Mouse (Mus musculus): Measurements from ENCODE around the gene Yrdc.

Yrdc gene

GRCm38 (mm10) chr4:124881341-124881908, 30.9 kb downstream of the Yrdc start:
- no peak for DNase-seq (ENCODE audit: low read depth, low spot score)
- Histone ChIP-seq H3K36me3 (ENCODE audit: control insufficient read depth, insufficient read depth, low read length, poor library complexity, severe bottlenecking) (no peaks in the 10 kb centered on the region), H3K27me3 (ENCODE audit: control insufficient read depth, insufficient read depth, low read length, poor library complexity, severe bottlenecking) (no peaks in the 10 kb centered on the region; the same call in 1 of the 2 replicates)

DNA sequence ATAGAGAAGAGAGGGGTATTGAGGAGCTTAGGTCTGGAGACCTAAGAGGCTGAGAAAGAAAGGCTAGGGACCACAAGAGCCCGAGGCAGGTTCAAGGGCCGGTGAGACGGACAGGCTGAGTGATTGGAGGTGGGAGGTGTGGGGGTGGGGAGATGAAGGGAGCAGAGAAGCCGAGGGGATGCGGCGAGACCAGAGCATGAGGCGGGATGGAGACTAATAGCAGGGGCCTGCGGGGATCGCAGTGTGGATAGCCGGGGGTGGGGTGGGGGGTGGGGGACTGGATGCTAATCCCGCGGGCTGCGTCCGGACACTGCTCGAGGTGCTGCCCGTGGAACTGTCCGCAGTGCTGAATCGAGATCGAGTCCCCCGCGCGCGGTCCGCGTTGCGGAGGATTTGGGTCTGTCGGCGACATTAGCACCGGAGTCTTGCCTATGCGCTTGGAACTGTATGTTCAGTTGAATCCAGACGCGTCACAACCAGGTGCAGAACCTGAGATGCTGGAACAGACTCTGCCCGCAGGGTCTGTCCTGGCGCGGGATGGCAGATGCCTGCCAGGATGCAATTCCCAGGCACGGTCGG, 31.8 kb downstream of the Yrdc start:
- Histone ChIP-seq H3K27me3 (ENCODE audit: control insufficient read depth, insufficient read depth, low read length, poor library complexity, severe bottlenecking) (no peaks in the 10 kb centered on the region; the same call in 1 of the 2 replicates), H3K36me3 (ENCODE audit: control insufficient read depth, insufficient read depth, low read length, poor library complexity, severe bottlenecking) (no peaks in the 10 kb centered on the region)
- DNase-seq (ENCODE audit: low read depth, low spot score) = no peak

DNA sequence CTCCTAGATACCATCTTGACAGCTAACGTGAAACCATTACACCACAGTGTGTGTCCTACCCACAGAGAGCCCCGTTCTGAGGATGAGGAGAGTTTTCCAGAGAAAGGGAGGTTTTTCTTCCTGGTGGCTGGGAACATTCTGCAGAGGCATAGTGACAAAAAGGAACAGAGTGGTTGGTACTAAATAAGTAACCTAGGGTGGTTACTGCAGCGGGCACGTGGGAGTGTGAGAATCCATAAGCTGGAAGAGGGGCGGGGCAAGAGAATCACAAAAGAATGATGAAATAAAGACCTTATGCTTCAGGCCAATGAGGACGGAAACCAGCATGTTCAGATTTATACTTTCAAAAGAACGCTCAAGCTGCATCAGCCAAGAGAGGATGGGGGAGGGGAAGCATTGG, 38.2 kb downstream of the Yrdc start:
- H3K27me3 ChIP-seq (ENCODE audit: control insufficient read depth, insufficient read depth, low read length, poor library complexity, severe bottlenecking) = no peaks in the 10 kb centered on the region
- no peaks in the 10 kb centered on the region for H3K36me3 ChIP-seq (ENCODE audit: control insufficient read depth, insufficient read depth, low read length, poor library complexity, severe bottlenecking)
- DNase-seq (ENCODE audit: low read depth, low spot score) = no peak

DNA sequence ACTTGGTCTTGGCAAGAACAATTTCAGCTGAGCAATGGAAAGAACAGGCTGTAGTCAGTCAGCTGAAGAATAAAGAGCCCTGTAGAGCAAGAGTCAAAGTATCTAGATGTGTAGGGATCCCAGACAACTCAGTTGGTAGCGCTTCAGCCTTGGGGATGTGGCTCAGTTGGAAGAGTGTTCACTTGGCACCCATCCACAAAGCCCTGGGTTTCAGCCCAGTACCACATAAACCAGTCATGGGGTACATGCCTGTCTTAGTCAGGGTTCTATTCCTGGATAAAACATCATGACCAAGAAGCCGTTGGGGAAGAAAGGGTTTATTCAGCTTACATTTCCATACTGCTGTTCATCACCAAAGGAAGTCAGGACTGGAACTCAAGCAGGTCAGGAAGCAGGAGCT, 39.5 kb downstream of the Yrdc start:
- no peak for DNase-seq (ENCODE audit: low read depth, low spot score)
- H3K27me3 ChIP-seq (ENCODE audit: control insufficient read depth, insufficient read depth, low read length, poor library complexity, severe bottlenecking) = no peaks in the 10 kb centered on the region
- no peaks in the 10 kb centered on the region for H3K36me3 ChIP-seq (ENCODE audit: control insufficient read depth, insufficient read depth, low read length, poor library complexity, severe bottlenecking)

DNA sequence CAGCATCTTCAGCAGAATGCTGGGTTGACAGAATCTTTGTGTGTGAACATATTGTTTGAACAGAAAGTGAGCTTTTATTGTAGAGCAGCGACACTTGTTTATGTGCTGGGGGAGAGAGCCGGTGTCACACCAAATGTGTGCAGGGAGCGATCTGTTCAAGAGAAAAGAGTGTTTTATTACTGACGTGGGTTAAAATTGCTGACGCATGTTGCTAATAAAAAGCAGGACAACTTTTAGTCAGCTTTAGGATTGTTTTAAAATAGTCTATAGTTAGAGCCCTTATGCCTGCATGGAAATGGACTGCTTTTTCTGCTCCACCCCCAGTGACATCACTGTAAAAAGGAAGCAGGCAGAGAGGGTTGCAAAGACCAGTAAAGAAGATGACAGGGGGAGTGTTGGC, 40.4 kb downstream of the Yrdc start:
- Histone ChIP-seq H3K27me3 (ENCODE audit: control insufficient read depth, insufficient read depth, low read length, poor library complexity, severe bottlenecking) (no peaks in the 10 kb centered on the region; the same call in 1 of the 2 replicates), H3K36me3 (ENCODE audit: control insufficient read depth, insufficient read depth, low read length, poor library complexity, severe bottlenecking) (no peaks in the 10 kb centered on the region)
- DNase-seq (ENCODE audit: low read depth, low spot score) = no peak

DNA sequence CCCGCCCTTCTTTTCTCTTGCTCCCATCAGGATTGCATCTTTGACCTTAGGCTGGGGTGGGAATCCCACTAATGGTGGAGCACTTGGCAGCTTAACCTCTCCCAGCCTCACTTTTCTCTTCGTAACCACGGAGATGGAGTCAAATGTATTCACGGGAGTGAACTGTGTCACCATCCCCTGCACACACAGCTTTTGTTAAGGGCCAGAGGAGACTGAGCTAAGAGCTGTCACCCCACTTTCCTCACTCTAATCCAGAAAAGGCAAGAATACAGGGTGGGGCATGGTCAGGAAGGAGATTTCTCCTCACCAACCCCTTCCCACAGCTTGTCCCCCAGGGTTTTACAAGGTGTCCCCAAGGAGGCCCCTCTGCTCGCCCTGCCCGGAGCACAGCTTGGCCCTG, 43.3 kb downstream of the Yrdc start:
- H3K27me3 ChIP-seq (ENCODE audit: control insufficient read depth, insufficient read depth, low read length, poor library complexity, severe bottlenecking) = no peaks in the 10 kb centered on the region; the same call in 1 of the 2 replicates

DNA sequence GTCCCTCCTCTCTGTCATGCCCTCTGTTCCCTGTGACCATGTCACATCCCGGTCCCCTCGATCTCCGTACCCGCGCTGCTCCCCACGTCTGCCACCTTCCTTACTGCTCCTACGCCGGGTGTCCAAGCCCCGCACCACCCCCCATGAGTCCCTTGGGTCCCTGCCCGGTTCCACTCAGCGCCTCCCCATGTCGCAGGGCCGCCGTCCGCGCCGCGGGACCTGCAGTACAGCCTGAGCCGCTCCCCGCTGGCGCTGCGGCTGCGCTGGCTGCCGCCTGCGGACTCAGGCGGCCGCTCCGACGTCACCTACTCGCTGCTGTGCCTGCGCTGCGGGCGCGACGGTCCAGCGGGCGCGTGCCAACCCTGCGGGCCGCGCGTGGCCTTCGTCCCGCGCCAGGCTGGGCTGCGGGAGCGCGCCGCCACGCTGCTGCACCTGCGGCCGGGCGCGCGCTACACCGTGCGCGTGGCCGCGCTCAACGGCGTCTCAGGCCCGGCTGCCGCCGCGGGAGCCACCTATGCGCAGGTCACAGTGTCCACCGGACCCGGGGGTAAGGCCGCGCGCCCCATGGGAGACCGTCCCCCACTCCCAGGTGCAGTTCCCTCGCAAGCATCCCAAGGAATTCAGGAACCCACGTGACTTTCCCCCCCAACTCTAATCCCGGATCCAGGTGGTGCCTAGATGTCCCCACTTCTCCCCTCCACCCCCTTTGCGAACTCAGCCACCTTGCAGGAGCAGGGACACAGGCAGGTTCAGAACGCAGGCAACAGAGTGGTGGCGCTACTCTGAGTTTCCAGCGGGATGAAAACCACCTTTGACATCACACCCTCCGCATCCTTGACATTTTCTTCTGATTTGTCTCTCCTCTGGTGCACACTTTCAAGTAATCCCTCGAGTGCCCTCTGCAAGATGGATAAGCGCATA, 44.3 kb downstream of the Yrdc start:
- H3K36me3 ChIP-seq (ENCODE audit: control insufficient read depth, insufficient read depth, low read length, poor library complexity, severe bottlenecking) = no peaks in the 10 kb centered on the region
- no peak for DNase-seq (ENCODE audit: low read depth, low spot score)
- no peaks in the 10 kb centered on the region; the same call in 1 of the 2 replicates for H3K27me3 ChIP-seq (ENCODE audit: control insufficient read depth, insufficient read depth, low read length, poor library complexity, severe bottlenecking)

More for the DNA sequence above, 43.3 kb downstream of the Yrdc start:
- DNase-seq (ENCODE audit: low read depth, low spot score) = no peak
- no peaks in the 10 kb centered on the region for H3K36me3 ChIP-seq (ENCODE audit: control insufficient read depth, insufficient read depth, low read length, poor library complexity, severe bottlenecking)

DNA sequence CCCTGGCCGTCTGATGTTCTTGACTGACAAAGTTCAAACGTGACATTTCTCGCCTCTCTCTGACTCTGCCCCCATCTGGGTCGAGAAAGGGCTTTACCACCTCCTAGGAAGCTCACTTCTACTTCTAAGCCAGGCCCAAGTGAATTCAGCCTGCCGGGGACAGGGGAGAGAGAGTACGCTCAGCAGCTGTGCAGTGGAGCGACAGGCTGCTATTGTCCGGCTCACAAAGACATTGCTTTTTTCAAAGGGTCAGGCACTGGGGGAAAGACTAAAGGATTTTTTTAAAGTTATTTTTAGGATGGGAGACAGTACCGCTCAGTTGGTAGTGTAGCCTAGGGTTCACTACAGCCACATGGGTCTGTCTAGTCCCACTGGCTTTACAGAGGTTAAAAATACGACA, 47.9 kb downstream of the Yrdc start:
- no peaks in the 10 kb centered on the region; the same call in 1 of the 2 replicates for H3K27me3 ChIP-seq (ENCODE audit: control insufficient read depth, insufficient read depth, low read length, poor library complexity, severe bottlenecking)
- no peak for DNase-seq (ENCODE audit: low read depth, low spot score)
- H3K36me3 ChIP-seq (ENCODE audit: control insufficient read depth, insufficient read depth, low read length, poor library complexity, severe bottlenecking) = no peaks in the 10 kb centered on the region

- no peak for DNase-seq (ENCODE audit: low read depth, low spot score)
These were observed 49.4 kb downstream of the Yrdc start for GRCm38 (mm10) chr4:124899906-124900305.

More at GRCm38 (mm10) chr4:124899906-124900305, 49.4 kb downstream of the Yrdc start:
- H3K27me3 ChIP-seq (ENCODE audit: control insufficient read depth, insufficient read depth, low read length, poor library complexity, severe bottlenecking) = no peaks in the 10 kb centered on the region; the same call in 1 of the 2 replicates
- no peaks in the 10 kb centered on the region for H3K36me3 ChIP-seq (ENCODE audit: control insufficient read depth, insufficient read depth, low read length, poor library complexity, severe bottlenecking)
